Mouse (Mus musculus) E14TG2a.4 (cell line): ENCODE results near the gene Ankle2.

Experiments
- H3K27me3 ChIP-seq: 2 replicates; pipeline ENCODE4 v1.6.1; 2014; ENCODE audit warnings: low read length, control low read depth; ENCODE audit not compliant: insufficient read depth
- H3K36me3 ChIP-seq: 2 replicates; pipeline ENCODE4 v1.6.1; 2014; ENCODE audit warnings: low read length, control low read depth; ENCODE audit not compliant: insufficient read depth
- H3K4me1 ChIP-seq: replicated peaks from 2 replicates; pipeline ENCODE4 v1.6.1; 2014; ENCODE audit warnings: low read depth, low read length, control low read depth
- H3K4me3 ChIP-seq: replicated peaks from 2 replicates; pipeline ENCODE4 v1.5.1; 2014; ENCODE audit warnings: mild to moderate bottlenecking, low read length
- H3K9me3 ChIP-seq: 2 replicates; pipeline ENCODE4 v1.6.1; 2014; ENCODE audit warnings: low read length, control low read depth
- CTCF ChIP-seq: conservative IDR thresholded peaks from 2 replicates; pipeline ENCODE4 v1.5.1; 2014; ENCODE audit warnings: low read length
- NANOG ChIP-seq: IDR thresholded peaks from 2 replicates; pipeline ENCODE4 v1.6.1; 2014; ENCODE audit warnings: borderline replicate concordance, low read length, mixed read lengths
- POU5F1 ChIP-seq: IDR thresholded peaks from 2 replicates; pipeline ENCODE4 v1.6.1; 2014; ENCODE audit warnings: low read length, borderline replicate concordance

The Ankle2 gene

DNA sequence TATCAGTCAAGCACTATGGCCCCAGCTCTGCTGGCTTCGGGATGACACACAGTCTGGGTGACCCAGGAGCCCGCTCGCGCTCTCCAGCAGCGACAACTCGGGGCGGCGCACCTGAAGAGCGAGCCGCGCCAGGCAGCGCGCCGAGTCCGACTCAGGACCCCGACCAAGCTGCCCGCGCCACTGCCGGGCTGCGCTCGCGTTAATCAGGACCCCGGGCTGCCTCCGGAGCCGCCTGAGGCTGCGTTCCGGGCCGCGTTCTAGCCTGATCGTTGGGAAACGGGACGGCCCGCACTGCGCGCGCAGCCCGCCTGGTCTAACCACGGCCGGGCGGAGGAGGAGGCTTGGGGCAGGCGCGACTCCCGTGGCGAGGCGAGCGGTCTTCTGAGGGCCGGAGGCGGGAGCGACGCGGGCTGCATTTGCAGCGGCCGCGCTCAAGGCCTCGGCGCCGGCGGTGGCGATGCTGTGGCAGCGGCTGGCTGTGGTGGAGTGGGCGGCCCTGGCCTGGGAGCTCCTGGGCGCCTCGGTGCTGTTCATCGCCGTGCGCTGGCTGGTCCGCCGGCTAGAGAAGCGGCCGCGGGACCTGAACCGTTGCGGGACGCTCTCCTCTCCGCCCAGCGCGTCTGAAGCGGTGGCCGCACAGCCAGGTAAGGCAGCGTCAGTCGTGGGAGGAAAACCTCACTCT, at the start of gene Ankle2:
TSS of gene Ankle2 (plus strand) at position 225 of the 682 bp plus-strand sequence.
- TF ChIP-seq POU5F1: no peak
- TF ChIP-seq CTCF: no peak
- no peak for TF ChIP-seq NANOG
- Histone ChIP-seq H3K27me3 (no peaks in the 10 kb centered on the region), H3K4me1 (peaks cover 47% of the 10 kb centered on the region), H3K4me3 (peak within 1 kb of the TSS; percentile 98), H3K36me3 (peaks cover 31% of the 10 kb centered on the region), H3K9me3 (peaks cover 24% of the 10 kb centered on the region)

DNA sequence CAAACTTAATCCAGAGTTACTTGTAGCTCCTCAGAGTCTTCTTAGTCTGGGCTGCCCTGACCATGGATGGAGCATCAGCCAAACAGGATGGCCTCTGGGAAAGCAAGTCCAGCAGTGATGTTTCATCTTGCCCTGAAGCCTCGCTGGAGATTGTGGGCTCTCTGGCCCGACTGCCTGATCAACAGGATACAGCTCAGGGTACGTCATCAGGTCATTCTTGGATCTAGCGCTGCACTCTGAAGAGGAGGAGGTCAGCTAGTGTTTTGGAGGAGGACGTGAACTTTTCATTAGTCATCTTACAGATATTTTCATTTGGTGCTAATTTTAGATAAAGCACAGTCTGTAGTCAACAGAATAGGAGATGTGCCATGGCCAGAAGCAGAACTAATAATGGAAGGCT, 49.1 kb upstream of the Ankle2 start:
- TF ChIP-seq CTCF (no peak), NANOG (no peak), POU5F1 (no peak)
- Histone ChIP-seq H3K36me3 (peaks cover 52% of the 10 kb centered on the region), H3K27me3 (no peaks in the 10 kb centered on the region), H3K9me3 (peaks cover 14% of the 10 kb centered on the region), H3K4me3 (no peak overlapping the region), H3K4me1 (peaks cover 11% of the 10 kb centered on the region)

GRCm38 (mm10) chr5:110203164-110203895, 27.5 kb upstream of the Ankle2 start:
- Histone ChIP-seq H3K9me3 (peaks cover 56% of the 10 kb centered on the region), H3K27me3 (no peaks in the 10 kb centered on the region), H3K36me3 (peaks cover 82% of the 10 kb centered on the region), H3K4me3 (no peak overlapping the region), H3K4me1 (no peaks in the 10 kb centered on the region)
- TF ChIP-seq CTCF: no peak
- no peak for TF ChIP-seq POU5F1
- TF ChIP-seq NANOG: no peak

DNA sequence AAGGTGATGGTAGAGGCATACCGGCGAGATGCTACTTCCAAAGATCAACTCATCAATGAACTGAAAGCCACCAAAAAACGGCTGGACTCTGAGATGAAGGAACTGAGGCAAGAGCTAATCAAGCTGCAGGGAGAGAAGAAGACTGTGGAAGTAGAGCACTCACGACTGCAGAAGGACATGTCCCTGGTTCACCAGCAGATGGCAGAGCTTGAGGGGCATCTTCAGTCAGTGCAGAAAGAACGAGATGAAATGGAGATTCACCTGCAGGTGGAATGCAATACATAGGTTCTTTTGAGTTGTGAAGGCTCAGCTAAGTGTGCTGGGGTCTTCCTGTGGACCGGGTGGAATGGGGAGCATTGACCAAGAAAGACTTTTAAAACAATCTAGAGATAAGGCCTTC, 26.0 kb upstream of the Ankle2 start:
- TF ChIP-seq CTCF: peak; percentile 25
- TF ChIP-seq NANOG: no peak
- TF ChIP-seq POU5F1: no peak
- H3K27me3 ChIP-seq: no peaks in the 10 kb centered on the region
- H3K4me3 ChIP-seq: no peak overlapping the region
- H3K9me3 ChIP-seq: peaks cover 54% of the 10 kb centered on the region
- H3K4me1 ChIP-seq: no peaks in the 10 kb centered on the region
- peaks cover 96% of the 10 kb centered on the region for H3K36me3 ChIP-seq

GRCm38 (mm10) chr5:110211312-110211711, 19.5 kb upstream of the Ankle2 start:
- Histone ChIP-seq H3K4me1 (no peaks in the 10 kb centered on the region), H3K27me3 (no peaks in the 10 kb centered on the region), H3K4me3 (no peak overlapping the region), H3K9me3 (no peaks in the 10 kb centered on the region), H3K36me3 (peaks cover 88% of the 10 kb centered on the region)
- TF ChIP-seq POU5F1 (no peak), NANOG (no peak), CTCF (no peak)

DNA sequence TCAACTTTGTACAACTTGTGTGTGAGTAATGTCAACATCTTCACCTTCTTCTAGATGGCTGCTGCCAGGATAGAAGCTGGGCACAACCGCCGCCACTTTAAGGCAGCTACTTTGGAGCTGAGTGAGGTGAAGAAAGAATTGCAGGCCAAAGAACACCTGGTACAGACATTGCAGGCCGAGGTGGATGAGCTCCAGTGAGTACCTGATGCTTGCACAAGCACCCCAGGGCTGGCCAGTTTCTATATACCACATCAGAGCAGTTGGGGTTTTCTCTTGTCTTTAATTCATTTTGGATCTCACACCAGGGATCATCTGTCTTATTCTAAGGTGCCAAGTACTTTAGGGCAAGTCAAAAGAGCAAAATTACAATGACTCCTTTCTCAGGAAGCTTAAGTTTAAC, 14.0 kb upstream of the Ankle2 start:
- no peak for TF ChIP-seq POU5F1
- TF ChIP-seq CTCF: no peak
- no peak for TF ChIP-seq NANOG
- Histone ChIP-seq H3K36me3 (peaks cover 86% of the 10 kb centered on the region), H3K4me1 (peaks cover 3% of the 10 kb centered on the region; the same call in 1 of the 2 replicates), H3K27me3 (no peaks in the 10 kb centered on the region), H3K9me3 (no peaks in the 10 kb centered on the region), H3K4me3 (no peak overlapping the region)

DNA sequence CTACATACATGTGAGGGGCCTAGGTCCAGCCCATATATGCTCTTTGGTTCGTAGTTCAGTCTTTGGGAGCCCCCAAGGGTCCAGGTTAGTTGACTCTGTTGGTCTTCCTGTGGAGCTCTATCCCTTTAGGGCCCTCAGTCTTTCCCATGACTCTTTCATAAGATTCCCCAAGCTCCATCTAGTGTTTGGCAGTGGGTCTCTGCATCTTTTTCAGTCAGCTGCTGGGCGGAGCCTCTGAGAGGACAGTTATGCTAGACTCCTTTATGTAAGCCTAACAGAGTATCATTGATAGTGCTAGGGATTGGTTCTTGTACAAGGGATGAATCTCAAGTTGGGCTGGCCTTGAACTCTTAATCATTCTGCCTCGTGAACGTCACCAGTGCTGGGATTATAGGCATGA, 10.5 kb upstream of the Ankle2 start:
- peak; percentile 15; the same call in 1 of the 2 replicates for TF ChIP-seq CTCF
- no peak for TF ChIP-seq NANOG

DNA sequence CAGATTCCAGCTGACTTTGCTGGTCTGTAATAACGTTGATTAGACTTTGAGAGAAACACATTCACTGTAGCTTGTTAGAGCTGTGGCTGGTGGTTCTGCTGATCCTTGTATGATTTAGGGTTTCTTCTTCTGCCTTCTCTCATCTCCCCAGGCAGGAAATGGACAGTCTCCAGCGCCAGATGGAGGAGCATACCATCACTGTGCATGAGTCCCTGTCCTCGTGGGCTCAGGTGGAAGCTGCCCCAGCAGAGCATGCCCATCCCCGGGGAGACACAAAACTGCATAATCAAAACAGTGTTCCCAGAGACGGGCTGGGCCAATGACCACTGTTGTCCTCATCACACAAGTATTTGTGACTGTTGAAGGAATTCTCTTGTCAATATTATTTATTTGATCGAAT, 8.0 kb upstream of the Ankle2 start:
- TF ChIP-seq NANOG (no peak), CTCF (no peak), POU5F1 (no peak)
- Histone ChIP-seq H3K27me3 (no peaks in the 10 kb centered on the region), H3K36me3 (peaks cover 79% of the 10 kb centered on the region), H3K4me1 (peaks cover 11% of the 10 kb centered on the region), H3K9me3 (peaks cover 19% of the 10 kb centered on the region), H3K4me3 (no peak overlapping the region)

More for the DNA sequence above, 10.5 kb upstream of the Ankle2 start:
- Histone ChIP-seq H3K4me3 (no peak overlapping the region), H3K9me3 (no peaks in the 10 kb centered on the region), H3K36me3 (peaks cover 84% of the 10 kb centered on the region), H3K4me1 (peaks cover 3% of the 10 kb centered on the region; the same call in 1 of the 2 replicates), H3K27me3 (no peaks in the 10 kb centered on the region)

GRCm38 (mm10) chr5:110225056-110225455, 5.7 kb upstream of the Ankle2 start:
- Histone ChIP-seq H3K9me3 (peaks cover 25% of the 10 kb centered on the region), H3K4me3 (no peak overlapping the region), H3K4me1 (peaks cover 25% of the 10 kb centered on the region), H3K27me3 (no peaks in the 10 kb centered on the region), H3K36me3 (peaks cover 58% of the 10 kb centered on the region)
- no peak for TF ChIP-seq CTCF
- TF ChIP-seq NANOG: no peak
- TF ChIP-seq POU5F1: no peak
